Mouse (Mus musculus): Measurements from ENCODE around the gene Rundc3a. TPM values are rescaled to one million over a fixed set of nuclear protein-coding genes. Genes with fewer than 3 reads are reported as not detected.
"Not testable (repeated sequence)": the region's sequence is repeated elsewhere in the genome, so short reads cannot be mapped to it uniquely, and the experiment has no call there.

Gene Rundc3a
- polyA plus RNA-seq, 1 experiment from 2014 or later: 127 TPM

DNA sequence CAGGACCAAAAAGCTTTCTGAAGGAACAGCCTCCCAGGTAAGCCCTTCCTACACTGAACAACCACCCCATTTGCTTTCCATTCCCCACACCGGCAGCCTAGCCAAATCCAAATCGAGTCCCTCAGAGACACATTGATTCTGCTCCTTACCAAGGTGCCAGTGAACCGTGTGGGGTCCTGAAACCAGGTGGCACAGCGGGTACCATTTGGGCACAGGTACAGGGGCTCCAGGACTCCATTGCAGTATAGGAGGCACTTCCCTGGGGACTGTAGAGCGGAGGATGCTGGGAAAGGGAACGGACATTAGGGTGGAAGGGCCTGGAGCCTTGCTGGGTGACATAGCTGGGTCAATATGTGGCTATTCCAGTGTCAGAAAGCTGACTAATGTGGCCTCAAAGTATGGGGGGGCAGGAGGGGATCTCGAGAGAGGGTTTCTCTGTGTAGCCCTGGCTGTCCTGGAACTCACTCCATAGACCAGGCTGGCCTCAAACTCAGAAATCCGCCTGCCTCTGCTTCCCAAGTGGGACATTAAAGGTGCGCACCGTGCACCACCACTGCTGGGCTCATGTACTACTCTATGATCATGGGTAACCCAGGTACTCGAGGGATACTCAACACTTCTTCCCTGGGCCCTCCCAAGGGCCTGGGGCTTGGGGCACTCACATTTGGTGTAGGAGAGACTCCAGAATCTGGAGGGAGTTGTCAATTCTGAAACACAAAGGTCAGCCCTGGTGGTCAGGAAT lies 12.5 kb downstream of the Rundc3a start:
- no peak overlapping the region for H3K27ac ChIP-seq (ENCODE audit: low read depth, low read length)
- H3K4me1 ChIP-seq (ENCODE audit: control insufficient read depth, insufficient read depth, low read depth, low read length): peaks cover 22% of the 10 kb centered on the region
- ATAC-seq: no peak
- H3K9ac ChIP-seq (ENCODE audit: low read depth, low read length): peak overlapping the region; percentile 96
- H3K4me2 ChIP-seq (ENCODE audit: low read length): peak overlapping the region; percentile 77
- no peaks in the 10 kb centered on the region for H3K27me3 ChIP-seq (replicated peaks; ENCODE audit: control insufficient read depth, insufficient read depth, low read length)
- no peak overlapping the region; the same call in 1 of the 2 replicates for H3K4me3 ChIP-seq (ENCODE audit: low read length)
- H3K36me3 ChIP-seq (ENCODE audit: control insufficient read depth, insufficient read depth, low read length): peaks cover 29% of the 10 kb centered on the region
- 87% methylated on average over 11 of the region's 11 CpGs for WGBS
- H3K9me3 ChIP-seq (ENCODE audit: control insufficient read depth, low read length): no peaks in the 10 kb centered on the region

GRCm38 (mm10) chr11:102406401-102406800 lies 13.2 kb downstream of the Rundc3a start:
- H3K9me3 ChIP-seq (ENCODE audit: control insufficient read depth, low read length): no peaks in the 10 kb centered on the region
- peak overlapping the region; percentile 77 for H3K4me2 ChIP-seq (ENCODE audit: low read length)
- peak overlapping the region; percentile 90 for H3K27ac ChIP-seq (ENCODE audit: low read depth, low read length)
- peaks cover 29% of the 10 kb centered on the region for H3K36me3 ChIP-seq (ENCODE audit: control insufficient read depth, insufficient read depth, low read length)
- no peak for ATAC-seq
- 2% methylated on average over 3 of the region's 3 CpGs for whole genome bisulfite sequencing
- peak overlapping the region; percentile 96 for H3K9ac ChIP-seq (ENCODE audit: low read depth, low read length)
- peaks cover 22% of the 10 kb centered on the region for H3K4me1 ChIP-seq (ENCODE audit: control insufficient read depth, insufficient read depth, low read depth, low read length)
- no peaks in the 10 kb centered on the region for H3K27me3 ChIP-seq (replicated peaks; ENCODE audit: control insufficient read depth, insufficient read depth, low read length)
- peak overlapping the region; percentile 90 for H3K4me3 ChIP-seq (ENCODE audit: low read length)

DNA sequence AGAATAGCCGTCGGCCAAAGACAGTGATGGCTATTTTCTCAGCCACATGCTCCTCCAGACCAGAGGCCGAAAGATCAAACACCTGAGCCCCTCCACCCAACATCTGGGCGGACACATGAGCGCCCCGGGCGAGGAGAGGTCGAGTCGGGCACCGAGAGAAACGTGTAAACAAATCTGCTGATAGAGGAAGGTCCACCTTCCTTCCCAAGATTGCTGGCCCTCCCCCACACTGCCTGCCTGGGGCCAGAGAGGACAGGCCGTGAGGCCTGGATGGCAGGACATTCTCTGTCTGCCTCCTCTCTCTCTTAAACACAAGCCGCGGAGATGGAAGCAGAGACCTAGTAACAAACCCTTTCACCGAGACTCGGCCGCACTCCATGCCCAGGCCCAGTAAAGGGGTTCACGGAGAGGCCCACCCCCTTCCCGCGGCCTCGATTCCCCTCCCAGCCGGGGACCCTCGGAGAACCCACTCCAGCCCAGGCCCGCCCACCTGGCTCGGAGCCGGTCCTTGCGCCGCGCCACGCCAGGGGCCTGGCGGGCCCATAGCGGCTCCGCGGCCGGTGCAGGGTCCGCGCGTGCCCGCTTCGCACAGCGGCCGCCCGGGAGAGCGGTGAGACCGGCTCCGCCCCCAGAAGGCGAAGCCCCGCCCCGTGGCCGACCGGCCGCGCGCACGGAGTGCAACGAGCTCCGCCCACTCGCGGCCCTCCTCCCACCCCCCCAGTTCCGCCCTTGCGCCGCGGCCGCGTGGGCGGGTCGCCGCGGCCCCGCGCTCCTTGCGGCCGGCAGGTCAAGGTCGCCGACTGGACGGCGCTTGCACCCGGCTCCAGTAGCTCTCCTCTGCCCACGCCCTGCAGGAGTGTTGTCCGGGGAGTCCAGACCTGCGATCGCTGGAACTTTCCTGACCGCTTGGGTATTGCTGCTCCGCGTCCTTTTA lies 14.0 kb downstream of the Rundc3a start:
- WGBS: 0% methylated on average over 52 of the region's 85 CpGs
- Histone ChIP-seq H3K4me3 (ENCODE audit: low read length) (peak overlapping the region; percentile 90), H3K36me3 (ENCODE audit: control insufficient read depth, insufficient read depth, low read length) (peaks cover 21% of the 10 kb centered on the region), H3K4me2 (ENCODE audit: low read length) (peak overlapping the region; percentile 77), H3K9ac (ENCODE audit: low read depth, low read length) (peak overlapping the region; percentile 96), H3K27ac (ENCODE audit: low read depth, low read length) (peak overlapping the region; percentile 90), H3K4me1 (ENCODE audit: control insufficient read depth, insufficient read depth, low read depth, low read length) (peaks cover 22% of the 10 kb centered on the region), H3K9me3 (ENCODE audit: control insufficient read depth, low read length) (no peaks in the 10 kb centered on the region), H3K27me3 (replicated peaks; ENCODE audit: control insufficient read depth, insufficient read depth, low read length) (no peaks in the 10 kb centered on the region)
- ATAC-seq: peak; percentile 83

DNA sequence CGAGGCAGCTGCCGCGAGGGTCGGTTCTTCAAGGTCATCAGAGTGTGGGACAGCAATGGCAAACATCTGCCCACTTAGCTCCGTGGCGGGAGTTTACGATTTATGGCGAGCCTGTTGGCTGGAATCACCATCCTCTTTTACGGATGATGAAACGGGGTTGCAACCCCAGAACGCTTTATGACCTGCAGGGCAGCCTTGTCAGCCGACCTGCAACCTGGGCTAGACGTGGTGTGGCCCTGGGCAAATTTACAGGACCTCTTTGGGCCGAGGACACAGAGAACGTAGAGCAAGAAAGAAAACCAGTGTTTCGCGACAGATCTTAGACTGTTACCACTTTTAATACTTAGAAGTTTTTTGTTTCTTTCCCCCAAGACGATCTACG lies 14.6 kb downstream of the Rundc3a start, which contains the start of gene Slc25a39:
TSS of gene Slc25a39 (minus strand) at position 113 of the 382 bp plus-strand sequence.
- no peak for ATAC-seq
- peaks cover 22% of the 10 kb centered on the region for H3K4me1 ChIP-seq (ENCODE audit: control insufficient read depth, insufficient read depth, low read depth, low read length)
- peak within 1 kb of the TSS; percentile 96 for H3K9ac ChIP-seq (ENCODE audit: low read depth, low read length)
- H3K36me3 ChIP-seq (ENCODE audit: control insufficient read depth, insufficient read depth, low read length): peaks cover 15% of the 10 kb centered on the region
- peak within 1 kb of the TSS; percentile 77 for H3K4me2 ChIP-seq (ENCODE audit: low read length)
- H3K27ac ChIP-seq (ENCODE audit: low read depth, low read length): peak within 1 kb of the TSS; percentile 90
- H3K4me3 ChIP-seq (ENCODE audit: low read length): peak within 1 kb of the TSS; percentile 90
- H3K27me3 ChIP-seq (replicated peaks; ENCODE audit: control insufficient read depth, insufficient read depth, low read length): no peaks in the 10 kb centered on the region
- H3K9me3 ChIP-seq (ENCODE audit: control insufficient read depth, low read length): no peaks in the 10 kb centered on the region
- under 1% methylated on average over 19 of the region's 19 CpGs for WGBS

DNA sequence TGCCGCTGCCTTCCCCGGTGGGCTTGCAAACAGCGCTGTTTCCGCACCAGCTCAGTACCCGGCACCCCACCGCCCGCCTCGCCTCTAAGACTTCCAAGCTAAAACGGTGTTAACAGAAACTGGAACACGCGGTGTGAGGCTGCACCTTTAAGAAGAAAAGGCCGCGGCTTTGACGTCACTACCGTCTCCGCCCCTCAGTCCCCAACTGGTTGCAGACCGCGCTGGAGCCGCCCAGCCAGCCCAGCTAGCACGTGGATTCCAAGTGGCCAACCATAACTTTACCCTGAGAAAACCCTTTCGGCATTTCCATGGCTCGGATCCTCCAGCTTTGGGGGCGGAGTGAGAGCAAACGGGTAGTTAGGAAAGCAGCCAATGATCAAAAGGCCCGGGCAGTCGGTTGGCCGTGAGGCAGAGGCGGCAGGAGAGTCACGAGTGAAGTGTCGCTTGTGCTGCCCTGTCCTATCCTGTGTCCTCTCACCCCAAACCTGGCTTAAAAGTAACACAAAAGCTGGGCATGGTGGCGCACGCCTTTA lies 15.2 kb downstream of the Rundc3a start:
- ATAC-seq: peak; percentile 95
- no peak overlapping the region for H3K9ac ChIP-seq (ENCODE audit: low read depth, low read length)
- H3K4me1 ChIP-seq (ENCODE audit: control insufficient read depth, insufficient read depth, low read depth, low read length): peaks cover 22% of the 10 kb centered on the region
- H3K4me3 ChIP-seq (ENCODE audit: low read length): peak overlapping the region; percentile 90
- H3K9me3 ChIP-seq (ENCODE audit: control insufficient read depth, low read length): no peaks in the 10 kb centered on the region
- peak overlapping the region; percentile 90 for H3K27ac ChIP-seq (ENCODE audit: low read depth, low read length)
- H3K27me3 ChIP-seq (replicated peaks; ENCODE audit: control insufficient read depth, insufficient read depth, low read length): no peaks in the 10 kb centered on the region
- WGBS: under 1% methylated on average over 32 of the region's 32 CpGs
- peak overlapping the region; percentile 77 for H3K4me2 ChIP-seq (ENCODE audit: low read length)
- H3K36me3 ChIP-seq (ENCODE audit: control insufficient read depth, insufficient read depth, low read length): peaks cover 9% of the 10 kb centered on the region

- Histone ChIP-seq H3K27me3 (replicated peaks; ENCODE audit: control insufficient read depth, insufficient read depth, low read length) (no peaks in the 10 kb centered on the region), H3K4me3 (ENCODE audit: low read length) (peak overlapping the region; percentile 90), H3K36me3 (ENCODE audit: control insufficient read depth, insufficient read depth, low read length) (peaks cover 3% of the 10 kb centered on the region; the same call in 1 of the 2 replicates), H3K9ac (ENCODE audit: low read depth, low read length) (no peak overlapping the region), H3K27ac (ENCODE audit: low read depth, low read length) (peak overlapping the region; percentile 13; the same call in 1 of the 2 replicates), H3K9me3 (ENCODE audit: control insufficient read depth, low read length) (no peaks in the 10 kb centered on the region), H3K4me1 (ENCODE audit: control insufficient read depth, insufficient read depth, low read depth, low read length) (peaks cover 22% of the 10 kb centered on the region), H3K4me2 (ENCODE audit: low read length) (peak overlapping the region; percentile 77)
- 44% methylated on average over 15 of the region's 15 CpGs for WGBS
- no peak for ATAC-seq
These were observed 15.9 kb downstream of the Rundc3a start for GRCm38 (mm10) chr11:102408888-102409794.

- peaks cover 19% of the 10 kb centered on the region for H3K4me1 ChIP-seq (ENCODE audit: control insufficient read depth, insufficient read depth, low read depth, low read length)
- H3K27ac ChIP-seq (ENCODE audit: low read depth, low read length): no peak overlapping the region
- no peak overlapping the region for H3K9ac ChIP-seq (ENCODE audit: low read depth, low read length)
- H3K4me2 ChIP-seq (ENCODE audit: low read length): no peak overlapping the region
- no peak overlapping the region for H3K4me3 ChIP-seq (ENCODE audit: low read length)
- no peaks in the 10 kb centered on the region for H3K9me3 ChIP-seq (ENCODE audit: control insufficient read depth, low read length)
- no peaks in the 10 kb centered on the region for H3K36me3 ChIP-seq (ENCODE audit: control insufficient read depth, insufficient read depth, low read length)
- no peaks in the 10 kb centered on the region for H3K27me3 ChIP-seq (replicated peaks; ENCODE audit: control insufficient read depth, insufficient read depth, low read length)
- no peak for ATAC-seq
- WGBS: 88% methylated on average over 3 of the region's 3 CpGs
These were observed 16.7 kb downstream of the Rundc3a start for GRCm38 (mm10) chr11:102409795-102410330.

- 86% methylated on average over 3 of the region's 3 CpGs for WGBS
- not testable (repeated sequence) for H3K9ac ChIP-seq (ENCODE audit: low read depth, low read length); ATAC-seq; H3K9me3 ChIP-seq (ENCODE audit: control insufficient read depth, low read length); H3K4me3 ChIP-seq (ENCODE audit: low read length); H3K27me3 ChIP-seq (replicated peaks; ENCODE audit: control insufficient read depth, insufficient read depth, low read length); H3K36me3 ChIP-seq (ENCODE audit: control insufficient read depth, insufficient read depth, low read length); H3K4me2 ChIP-seq (ENCODE audit: low read length); H3K27ac ChIP-seq (ENCODE audit: low read depth, low read length)
- peaks cover 16% of the 10 kb centered on the region for H3K4me1 ChIP-seq (ENCODE audit: control insufficient read depth, insufficient read depth, low read depth, low read length)
These were observed 17.1 kb downstream of the Rundc3a start for GRCm38 (mm10) chr11:102410345-102410744.
